Mouse (Mus musculus) naive thymus-derived CD4-positive, alpha-beta T cell, adult 2 months (primary cell): ENCODE measurements around the gene Pak3.
"Not testable (repeated sequence)": the region's sequence is repeated elsewhere in the genome, so short reads cannot be mapped to it uniquely, and the experiment has no call there.

ENCODE experiments used
- DNase-seq: peaks from one replicate; pipeline ENCODE4 v3.0.0-alpha.2; 2011; ENCODE audit warnings: low read depth

Pak3 gene

DNA sequence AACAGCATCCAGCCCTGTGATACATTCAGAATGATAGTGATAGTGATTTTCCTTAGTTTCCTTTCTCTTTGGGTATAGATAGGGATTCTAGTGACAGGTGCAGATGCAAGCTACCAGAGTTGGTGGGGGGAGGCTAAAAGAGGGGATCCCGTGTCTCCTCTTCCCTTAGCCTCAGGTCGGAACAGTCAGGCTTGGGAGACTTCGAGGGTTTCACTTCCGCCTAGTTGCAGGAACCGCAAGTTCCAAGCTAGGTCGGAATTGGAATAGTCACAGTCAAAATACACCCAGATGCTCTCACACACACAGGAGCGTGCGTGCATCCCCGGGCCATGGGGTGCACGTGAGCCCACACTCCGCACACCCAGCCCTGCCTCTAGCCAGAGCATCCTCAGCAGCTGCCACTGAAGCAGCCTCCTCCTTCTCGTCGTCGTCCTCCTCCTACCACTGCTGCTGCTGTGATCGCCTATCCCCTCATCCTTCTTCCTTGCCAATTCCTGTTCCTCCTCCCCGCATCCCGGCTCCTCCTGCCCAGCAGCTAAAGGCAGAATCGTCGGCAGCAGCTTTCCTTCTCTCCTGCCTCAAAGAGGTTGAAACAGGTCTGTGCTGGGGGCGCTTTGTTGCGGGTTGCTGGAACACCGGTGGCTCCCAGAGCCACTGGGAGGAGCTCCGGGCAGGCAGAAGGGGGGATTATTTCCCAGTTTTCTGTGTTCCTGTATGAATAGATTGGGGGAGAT is at the start of gene Pak3:
Gene Pak3, plus strand, starts transcription at position 424 of the 734 bp plus-strand sequence.
- no peak for DNase-seq

DNA sequence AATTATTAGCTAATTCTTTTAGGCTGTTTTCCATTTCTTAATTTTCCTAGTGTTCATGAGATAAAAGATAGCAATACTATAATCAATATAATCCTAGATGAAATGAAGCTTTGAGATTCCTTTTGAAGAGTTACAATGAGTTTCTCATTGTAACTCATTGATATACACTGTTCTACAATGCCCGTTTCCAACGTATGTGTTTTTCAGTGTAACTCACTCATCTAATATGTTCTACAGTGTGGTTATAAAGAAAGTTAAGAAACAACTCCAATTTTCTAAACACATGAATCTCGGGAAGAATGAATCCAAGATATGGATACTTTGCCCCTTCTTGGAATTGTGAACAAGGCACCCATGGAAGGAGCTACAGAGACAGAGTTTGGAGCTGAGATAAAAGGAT is 35.5 kb upstream of the Pak3 start:
- peak; percentile 100 for DNase-seq

GRCm38 (mm10) chrX:143501053-143501695 is 17.2 kb upstream of the Pak3 start:
- DNase-seq: no peak

- DNase-seq: no peak
Observed at GRCm38 (mm10) chrX:143501776-143502365, 16.5 kb upstream of the Pak3 start.

GRCm38 (mm10) chrX:143518917-143519316 is 526 bp downstream of the Pak3 start:
- DNase-seq: no peak

DNA sequence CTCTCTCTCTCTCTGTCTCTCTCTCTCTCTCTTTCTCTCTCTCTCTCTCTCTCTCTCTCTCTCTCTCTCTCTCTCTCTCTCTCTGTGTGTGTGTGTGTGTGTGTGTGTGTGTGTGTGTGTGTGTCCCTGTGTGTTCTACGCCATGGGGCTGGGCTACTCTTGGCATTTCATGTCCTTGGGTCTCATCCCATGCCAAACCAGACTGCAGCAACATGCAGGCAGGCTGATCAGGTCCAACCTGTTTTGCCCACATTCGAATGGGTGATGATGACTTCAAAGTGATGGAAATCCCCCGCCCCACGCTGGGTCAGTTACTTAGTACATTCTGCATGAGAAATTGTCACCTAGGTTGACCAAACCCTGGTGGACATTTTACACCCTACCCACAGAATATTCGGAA is 1.1 kb downstream of the Pak3 start:
- not testable (repeated sequence) for DNase-seq

- DNase-seq: no peak
Observed at GRCm38 (mm10) chrX:143520195-143520594, 1.8 kb downstream of the Pak3 start.

GRCm38 (mm10) chrX:143532331-143532730 is 13.9 kb downstream of the Pak3 start:
- DNase-seq: no peak

DNA sequence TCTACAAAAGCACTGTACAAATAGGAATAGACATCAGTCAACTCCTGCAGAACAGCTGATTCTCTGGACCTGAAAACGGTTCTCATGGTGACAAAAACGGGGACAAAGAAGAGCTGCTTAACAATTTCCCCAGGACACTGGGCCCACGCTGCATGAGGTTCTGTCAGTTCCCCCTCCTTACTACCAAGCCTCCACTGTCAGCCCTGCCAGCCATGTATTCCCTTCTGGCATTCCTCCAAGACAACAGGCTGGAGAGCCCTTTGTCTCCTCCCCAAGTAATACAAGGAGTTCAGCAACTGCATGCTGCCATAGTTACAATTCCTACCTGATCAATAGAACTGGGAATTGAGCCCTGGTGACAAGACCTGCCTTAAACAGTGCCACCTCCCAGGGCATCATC is 15.2 kb downstream of the Pak3 start:
- DNase-seq: no peak

GRCm38 (mm10) chrX:143542756-143543155 is 24.4 kb downstream of the Pak3 start:
- DNase-seq: no peak

- no peak for DNase-seq
Observed at GRCm38 (mm10) chrX:143543186-143543793, 24.9 kb downstream of the Pak3 start.

- no peak for DNase-seq
Observed at GRCm38 (mm10) chrX:143573691-143574090, 55.3 kb downstream of the Pak3 start.

DNA sequence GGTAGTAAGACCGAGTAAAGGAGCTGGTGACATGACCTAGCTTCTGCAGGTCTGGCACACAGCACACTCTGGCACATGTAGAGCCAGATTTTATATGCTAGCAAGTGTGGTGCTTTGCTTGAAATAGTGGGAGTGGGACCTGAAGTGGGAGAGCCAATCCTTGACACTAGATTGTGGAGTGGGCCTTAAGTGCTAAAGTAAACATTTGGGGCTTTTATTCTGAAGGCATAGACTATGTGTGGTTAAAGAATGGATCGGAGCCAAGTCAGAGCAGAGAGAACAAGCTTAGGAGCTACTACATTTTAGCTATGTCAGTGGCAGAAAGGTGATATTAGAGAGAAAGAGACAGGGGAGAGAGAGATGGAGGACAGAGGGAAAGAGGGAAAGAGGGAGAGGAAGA is 61.5 kb downstream of the Pak3 start:
- DNase-seq: no peak

DNA sequence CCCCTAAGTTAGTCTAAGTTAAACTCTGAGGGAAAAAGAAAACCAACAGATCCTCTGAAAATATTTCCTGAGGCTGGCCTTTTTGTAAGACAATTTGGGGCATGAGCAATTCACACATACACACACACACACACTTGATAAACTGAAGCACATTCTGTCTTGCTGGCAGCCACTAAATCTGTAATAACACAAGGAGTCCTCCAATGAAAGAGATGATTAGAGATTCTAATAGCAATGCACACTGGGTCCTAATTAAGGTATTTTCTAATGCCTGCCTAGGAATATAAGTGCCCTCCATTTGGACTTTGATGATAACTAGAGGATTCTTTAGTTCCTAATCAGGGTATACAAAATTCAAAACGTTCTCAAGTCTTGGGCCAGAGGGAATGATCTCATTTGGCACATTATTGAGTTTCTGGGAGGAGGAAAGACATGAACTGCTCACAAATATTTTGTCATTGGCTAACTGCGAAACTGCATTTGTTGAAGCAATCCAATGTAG is 62.1 kb downstream of the Pak3 start:
- DNase-seq: no peak

GRCm38 (mm10) chrX:143606877-143607449 is 88.6 kb downstream of the Pak3 start:
- DNase-seq: no peak

GRCm38 (mm10) chrX:143618734-143619133 is 100.3 kb downstream of the Pak3 start:
- no peak for DNase-seq

GRCm38 (mm10) chrX:143627767-143628166 is 109.4 kb downstream of the Pak3 start:
- no peak for DNase-seq

DNA sequence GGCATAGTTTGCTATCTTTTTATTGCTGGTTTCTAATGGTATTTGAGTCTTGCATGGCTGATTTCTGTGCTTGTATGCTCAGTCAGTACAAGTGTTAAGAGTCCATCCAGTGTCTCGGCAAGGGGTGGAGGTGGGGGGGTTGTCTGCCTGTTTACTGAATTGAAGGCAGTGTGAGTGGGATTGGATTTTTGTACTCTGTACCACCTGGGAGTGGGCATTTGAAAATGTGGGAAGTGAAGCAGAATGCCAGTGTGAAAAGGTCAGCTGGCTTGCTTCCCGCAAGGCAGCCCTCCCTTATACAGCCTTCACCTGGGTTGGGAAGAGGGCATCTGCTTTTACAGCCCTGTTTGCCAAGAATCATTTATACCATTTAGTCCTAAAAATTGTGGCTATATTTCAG is 125.5 kb downstream of the Pak3 start:
- DNase-seq: no peak

DNA sequence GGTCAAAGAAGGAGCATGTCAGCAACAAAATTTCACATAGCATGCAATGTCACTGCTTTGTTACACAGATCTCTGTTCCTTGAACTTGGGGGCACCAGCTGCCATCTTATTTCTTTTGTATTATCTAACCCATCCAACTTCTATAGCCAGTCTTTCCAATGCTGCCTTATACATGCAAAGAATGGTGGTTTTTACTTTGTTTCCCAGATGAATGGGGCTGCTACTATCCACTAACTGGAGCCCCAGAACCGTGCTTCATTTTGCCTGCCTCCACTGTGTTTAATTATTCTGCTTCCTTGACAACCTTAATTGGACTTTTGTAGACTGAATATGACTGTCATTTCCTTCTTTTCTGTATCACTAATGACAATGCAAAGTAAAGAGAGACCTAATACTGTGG is 126.4 kb downstream of the Pak3 start:
- no peak for DNase-seq

DNA sequence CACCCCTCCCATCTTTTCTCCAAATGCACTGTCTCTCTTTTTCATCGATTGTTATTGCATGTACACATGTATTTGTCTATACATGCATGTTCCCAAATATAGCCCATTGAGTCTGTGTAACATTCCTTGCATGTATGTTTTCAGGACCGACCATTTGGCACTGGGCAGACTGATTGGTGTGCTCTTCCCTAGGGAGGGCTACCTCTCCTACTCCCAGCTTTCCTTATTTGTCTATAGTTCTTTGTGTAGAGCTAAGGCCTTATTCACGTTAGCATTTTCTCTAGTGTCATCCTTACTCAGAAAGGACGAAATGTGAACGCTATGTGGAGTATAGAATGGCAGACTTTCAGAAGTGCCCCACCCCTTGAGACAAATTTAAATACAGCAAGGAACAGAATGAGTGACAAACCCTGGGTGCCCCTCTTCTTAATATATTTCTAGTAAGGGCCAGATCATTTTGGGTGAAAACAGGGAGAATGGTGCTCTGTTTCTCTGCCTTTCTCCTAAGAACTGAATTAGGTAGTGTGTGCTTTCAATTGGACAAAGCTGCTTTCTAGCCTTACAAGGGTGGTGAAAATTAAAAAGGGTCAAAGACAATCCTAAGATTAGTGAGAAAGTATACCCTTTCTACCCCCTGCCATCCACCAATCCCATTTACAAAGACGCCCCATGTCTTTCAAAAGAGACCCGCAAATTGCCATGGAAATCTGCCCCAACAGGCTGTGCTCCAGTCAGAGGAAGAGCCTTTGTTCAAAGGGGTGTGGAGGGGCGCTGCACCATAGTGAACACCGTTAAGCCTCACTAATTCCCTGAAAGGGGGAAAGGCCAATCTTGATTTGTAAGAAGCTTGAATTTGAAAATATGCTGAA is 136.2 kb downstream of the Pak3 start:
- DNase-seq: no peak

DNA sequence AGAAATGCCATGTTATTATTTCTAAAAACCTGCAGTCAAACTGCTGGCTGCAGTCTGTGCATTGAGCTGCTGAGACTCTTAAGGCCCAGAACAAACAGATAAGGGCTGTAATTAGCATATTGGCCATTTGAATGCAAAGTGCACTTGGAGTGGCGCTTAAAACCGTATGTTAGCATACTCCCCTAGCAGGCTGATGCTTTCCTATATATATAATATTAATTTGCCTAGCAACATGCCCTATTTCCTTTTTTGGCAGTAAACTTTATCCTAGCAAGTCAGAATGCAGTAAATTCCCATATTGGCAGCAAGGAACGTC is 136.7 kb downstream of the Pak3 start:
- no peak for DNase-seq
